Mouse (Mus musculus) hindbrain, postnatal 0 days (tissue): ENCODE results near the gene Wdr13. TPM values are rescaled to one million over a fixed set of nuclear protein-coding genes. Genes with fewer than 3 reads are reported as not detected.
"Not testable (repeated sequence)": the region's sequence is repeated elsewhere in the genome, so short reads cannot be mapped to it uniquely, and the experiment has no call there.

Experiments
- ATAC-seq: fragments of 200-750 bp; cut with Nextera tagmentation; 2 replicates; pipeline ENCODE4 v1.8.0; 2017; ENCODE audit warnings: mild to moderate bottlenecking, moderate TSS enrichment, moderate library complexity
- DNase-seq: peaks from one replicate; pipeline ENCODE4 v3.0.0-alpha.2; 2015; ENCODE audit warnings: low spot score
- H3K27ac ChIP-seq: fragments of 300-500 bp; sonication (generic); 2 replicates; pipeline ENCODE4 v1.5.1; 2014; ENCODE audit warnings: mild to moderate bottlenecking
- H3K27me3 ChIP-seq: fragments of 300-500 bp; sonication (generic); 2 replicates; pipeline ENCODE4 v1.6.1; 2014; ENCODE audit warnings: low read length, mixed read lengths; ENCODE audit not compliant: insufficient read depth
- H3K36me3 ChIP-seq: fragments of 300-500 bp; sonication (generic); 2 replicates; pipeline ENCODE4 v1.6.1; 2014; ENCODE audit warnings: low read length, mixed read lengths; ENCODE audit not compliant: insufficient read depth
- H3K4me1 ChIP-seq: fragments of 300-500 bp; sonication (generic); 2 replicates; pipeline ENCODE4 v1.6.1; 2014; ENCODE audit warnings: antibody characterized with exemption, low read length, mixed read lengths; ENCODE audit not compliant: insufficient read depth
- H3K4me2 ChIP-seq: fragments of 300-500 bp; sonication (generic); 2 replicates; pipeline ENCODE4 v1.6.1; 2014; ENCODE audit warnings: low read depth, mild to moderate bottlenecking, low read length, moderate library complexity, mixed read lengths
- H3K4me3 ChIP-seq: fragments of 300-500 bp; sonication (generic); 2 replicates; pipeline ENCODE4 v1.5.1; 2014; ENCODE audit warnings: low read length
- H3K9ac ChIP-seq: fragments of 300-500 bp; sonication (generic); replicated peaks from 2 replicates; pipeline ENCODE4 v1.6.1; 2014; ENCODE audit warnings: mild to moderate bottlenecking, low read length, moderate library complexity, mixed read lengths
- H3K9me3 ChIP-seq: fragments of 300-500 bp; sonication (generic); 2 replicates; pipeline ENCODE4 v1.6.1; 2016; ENCODE audit warnings: low read length, mixed read lengths
- CTCF ChIP-seq: IDR thresholded peaks from 2 replicates; pipeline ENCODE4 v1.5.1; 2016; ENCODE audit warnings: antibody characterized with exemption, control low read depth, low read depth
- WGBS: fragments of 180-500 bp; shearing (Covaris S2); extraction: QIAGEN DNeasy Blood & Tissue Kit; methylation state at CpG from one replicate; pipeline ENCODE4 v1.1.7; 2014; 5-methylcytosine and 5-hydroxymethylcytosine counted together
- polyA plus RNA-seq: library from polyadenylated mRNA; unstranded; fragments of >200 nt; fragmentation: Nextera tagmentation; extraction: Ambion mirVana; gene quantifications from 2 replicates; pipeline ENCODE4 v1.2.1, GENCODE M21; 2015
- total RNA-seq: library from RNA; depleted of rRNA; stranded (reverse); fragments of >200 nt; gene quantifications from 2 replicates; pipeline ENCODE4 v1.2.3, GENCODE M21; 2014

Gene Wdr13
- total and polyA plus RNA-seq, 2 experiments from 2014 or later, result 55.1 to 377 TPM

DNA sequence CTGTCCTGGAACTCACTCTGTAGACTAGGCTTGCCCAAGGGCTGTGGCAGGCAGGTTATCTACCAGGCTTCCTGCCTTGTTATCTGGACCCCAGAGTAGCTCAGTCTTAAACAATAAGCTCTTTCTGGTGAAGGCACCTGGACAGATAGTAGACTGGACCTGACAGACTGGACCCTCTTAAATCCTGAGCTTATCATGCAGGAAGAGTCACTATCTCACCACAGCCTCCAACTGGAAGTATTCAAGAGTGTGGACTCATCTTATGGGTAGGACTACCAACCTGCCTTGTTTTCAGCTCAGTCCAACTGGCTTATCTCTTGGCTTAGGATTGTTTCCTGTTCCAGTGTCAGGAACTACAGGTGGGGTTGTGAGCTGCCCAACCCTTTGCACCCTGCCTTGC is 15.4 kb downstream of the Wdr13 start:
- H3K4me2 ChIP-seq, result no peak overlapping the region
- no peak for TF ChIP-seq CTCF
- no peak overlapping the region for H3K4me3 ChIP-seq
- no peaks in the 10 kb centered on the region for H3K36me3 ChIP-seq
- no peaks in the 10 kb centered on the region for H3K9me3 ChIP-seq
- H3K9ac ChIP-seq, result no peak overlapping the region
- DNase-seq (no peak), ATAC-seq (no peak)
- no peaks in the 10 kb centered on the region for H3K27me3 ChIP-seq
- no peaks in the 10 kb centered on the region for H3K4me1 ChIP-seq
- no peak overlapping the region for H3K27ac ChIP-seq

DNA sequence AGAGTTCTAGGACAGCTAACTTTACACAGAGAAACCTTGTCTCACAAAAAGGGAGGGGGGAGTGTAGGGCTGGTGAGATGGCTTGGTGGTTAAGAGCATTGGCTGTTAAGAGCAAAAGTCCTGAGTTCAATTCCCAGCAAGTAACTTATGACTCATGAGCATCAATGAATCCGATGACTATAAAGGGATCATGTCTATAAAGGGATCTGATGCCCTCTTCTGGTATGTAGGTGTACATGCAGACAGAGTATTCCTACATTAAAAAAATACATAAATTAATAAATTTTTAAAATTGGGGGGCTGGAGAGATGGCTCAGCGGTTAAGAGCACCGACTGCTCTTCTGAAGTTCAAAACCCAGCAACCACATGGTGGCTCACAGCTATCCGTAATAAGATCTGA is 17.4 kb downstream of the Wdr13 start:
- H3K36me3 ChIP-seq, result no peaks in the 10 kb centered on the region
- no peak for ATAC-seq
- no peak overlapping the region for H3K27ac ChIP-seq
- H3K9ac ChIP-seq, result no peak overlapping the region
- no peak overlapping the region for H3K4me2 ChIP-seq
- no peaks in the 10 kb centered on the region for H3K9me3 ChIP-seq
- 73% methylated on average over 4 of the region's 4 CpGs for WGBS
- no peaks in the 10 kb centered on the region for H3K27me3 ChIP-seq
- no peak for DNase-seq
- no peak overlapping the region for H3K4me3 ChIP-seq
- TF ChIP-seq CTCF, result no peak
- no peaks in the 10 kb centered on the region for H3K4me1 ChIP-seq

DNA sequence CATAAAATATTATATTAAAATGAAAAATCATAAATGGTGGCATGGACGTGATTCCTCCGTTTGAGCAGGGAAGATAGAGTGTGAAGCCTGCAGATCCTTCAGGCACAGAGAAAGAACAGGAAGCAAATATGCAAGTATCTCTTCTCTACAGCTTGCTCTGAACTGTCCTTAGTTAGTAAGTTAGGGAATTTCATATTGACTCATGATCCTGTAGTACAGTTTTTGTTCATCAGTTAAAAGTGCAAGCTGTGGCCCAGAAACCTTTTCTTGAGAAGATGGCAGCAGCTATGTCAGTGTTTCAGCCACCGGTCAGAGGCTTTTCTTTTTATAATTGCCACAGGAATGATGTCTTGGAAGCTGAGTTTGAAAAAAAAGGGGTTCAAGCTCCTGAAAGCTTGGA is 27.7 kb downstream of the Wdr13 start:
- 92% methylated on average over 3 of the region's 3 CpGs for WGBS

DNA sequence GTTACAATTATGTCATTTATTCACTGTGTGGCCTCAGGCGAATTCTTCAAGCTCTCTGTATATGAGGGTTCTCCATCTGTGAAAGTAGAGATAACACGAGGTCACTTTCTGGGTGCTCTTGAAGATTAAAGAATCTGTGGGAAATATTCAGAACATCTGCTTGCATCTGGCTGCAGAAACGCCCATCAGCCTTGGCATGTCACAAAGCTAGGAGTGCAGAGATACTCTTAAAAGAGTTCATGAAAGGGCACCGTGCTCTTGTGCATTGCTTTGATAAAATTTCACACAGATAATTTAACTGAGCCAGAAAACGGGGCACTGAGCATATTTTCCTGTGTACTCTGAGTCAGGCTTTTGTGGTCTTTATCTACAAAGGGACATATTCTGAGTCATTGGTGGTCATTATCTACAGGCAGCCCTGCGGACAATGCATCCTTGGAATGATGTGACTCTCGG is 30.5 kb downstream of the Wdr13 start:
- no peak for TF ChIP-seq CTCF
- H3K4me2 ChIP-seq, result no peak overlapping the region
- H3K4me3 ChIP-seq, result no peak overlapping the region
- no peaks in the 10 kb centered on the region for H3K4me1 ChIP-seq
- no peak overlapping the region for H3K27ac ChIP-seq
- 68% methylated on average over 7 of the region's 7 CpGs for WGBS
- no peaks in the 10 kb centered on the region for H3K9me3 ChIP-seq
- H3K27me3 ChIP-seq, result no peaks in the 10 kb centered on the region
- no peak overlapping the region for H3K9ac ChIP-seq
- H3K36me3 ChIP-seq, result no peaks in the 10 kb centered on the region
- ATAC-seq (no peak), DNase-seq (no peak)

More for the DNA sequence above, 27.7 kb downstream of the Wdr13 start:
- Histone ChIP-seq H3K4me3 (no peak overlapping the region), H3K4me1 (no peaks in the 10 kb centered on the region), H3K27me3 (no peaks in the 10 kb centered on the region), H3K9ac (no peak overlapping the region), H3K36me3 (no peaks in the 10 kb centered on the region), H3K4me2 (no peak overlapping the region), H3K27ac (no peak overlapping the region), H3K9me3 (no peaks in the 10 kb centered on the region)
- DNase-seq (no peak), ATAC-seq (no peak)
- no peak for TF ChIP-seq CTCF

DNA sequence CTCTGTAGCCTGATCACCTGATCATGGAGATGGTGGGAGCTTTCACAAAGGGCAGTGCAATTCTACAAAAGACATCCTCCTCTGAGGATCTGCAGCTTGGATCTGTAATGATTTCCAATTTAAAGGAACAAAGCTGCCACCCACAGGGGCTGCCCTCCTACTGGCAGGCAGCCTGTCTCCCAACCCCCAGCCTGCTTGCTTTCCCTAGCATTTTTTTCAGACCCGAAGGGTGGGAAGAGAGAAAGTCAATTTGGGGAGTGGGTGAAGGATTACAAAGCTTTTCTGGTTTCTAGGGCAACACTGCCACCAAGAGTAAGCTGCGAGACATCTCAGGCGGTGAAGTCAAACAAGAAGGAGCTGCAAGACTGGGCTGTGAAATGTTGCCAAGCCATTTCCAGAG is 31.7 kb downstream of the Wdr13 start:
- H3K4me2 ChIP-seq, result no peak overlapping the region
- H3K4me1 ChIP-seq, result no peaks in the 10 kb centered on the region
- H3K27ac ChIP-seq, result peak overlapping the region; percentile 82
- no peak overlapping the region for H3K9ac ChIP-seq
- no peaks in the 10 kb centered on the region for H3K27me3 ChIP-seq
- H3K36me3 ChIP-seq, result no peaks in the 10 kb centered on the region
- ATAC-seq, result peak; percentile 75
- no peaks in the 10 kb centered on the region for H3K9me3 ChIP-seq
- peak; percentile 72 for TF ChIP-seq CTCF
- 27% methylated on average over 3 of the region's 3 CpGs for WGBS
- H3K4me3 ChIP-seq, result no peak overlapping the region
- DNase-seq, result peak; percentile 95

DNA sequence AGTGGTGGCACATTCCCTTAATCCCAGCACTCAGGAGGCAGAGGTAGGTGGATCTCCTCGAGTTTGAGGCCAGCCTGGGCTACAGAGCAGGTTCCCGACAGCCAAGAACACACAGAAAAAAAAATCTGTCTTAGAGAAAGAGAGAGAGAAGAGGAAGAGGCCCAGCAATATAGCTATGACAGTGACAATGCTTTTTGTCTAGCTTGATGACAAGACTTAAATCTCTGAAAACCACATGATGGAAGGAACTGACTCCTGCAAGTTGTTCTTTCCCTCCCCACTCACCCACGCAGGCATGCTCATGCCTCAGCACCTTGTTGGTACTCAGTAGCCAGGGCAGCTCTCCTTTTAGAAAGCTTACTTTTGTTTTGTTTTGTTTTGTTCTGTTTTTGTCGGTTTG is 33.3 kb downstream of the Wdr13 start:
- 63% methylated on average over 4 of the region's 4 CpGs for WGBS
- no peaks in the 10 kb centered on the region for H3K36me3 ChIP-seq
- no peak overlapping the region for H3K4me2 ChIP-seq
- no peaks in the 10 kb centered on the region for H3K4me1 ChIP-seq
- no peak for TF ChIP-seq CTCF
- no peak overlapping the region for H3K27ac ChIP-seq
- H3K27me3 ChIP-seq, result no peaks in the 10 kb centered on the region
- H3K4me3 ChIP-seq, result no peak overlapping the region
- no peak overlapping the region for H3K9ac ChIP-seq
- DNase-seq (no peak), ATAC-seq (no peak)
- no peaks in the 10 kb centered on the region for H3K9me3 ChIP-seq

DNA sequence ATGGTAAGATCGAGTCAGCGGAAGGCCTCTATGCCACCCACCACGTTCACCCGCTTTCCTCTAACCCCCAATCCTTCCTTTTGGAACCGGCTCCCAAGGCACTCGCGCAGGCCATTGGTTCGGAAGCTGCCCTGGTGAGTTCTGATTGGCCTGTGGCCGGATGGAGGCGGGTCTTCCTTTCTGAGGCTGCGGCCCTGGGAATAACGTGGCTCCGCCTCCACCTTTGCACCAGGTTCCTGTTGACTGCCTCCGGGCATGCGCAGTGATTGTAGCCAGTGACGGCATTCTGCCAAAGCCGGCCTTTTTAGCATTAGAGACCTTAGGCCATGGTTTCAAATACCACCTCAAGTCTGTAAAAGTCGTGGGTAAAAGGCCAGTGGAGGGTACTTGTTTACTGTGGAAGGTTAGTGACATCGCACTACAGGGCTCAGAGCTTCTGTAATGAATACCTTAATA is 35.9 kb downstream of the Wdr13 start:
- Histone ChIP-seq H3K4me1 (no peaks in the 10 kb centered on the region), H3K9ac (no peak overlapping the region), H3K27me3 (no peaks in the 10 kb centered on the region), H3K27ac (peak overlapping the region; percentile 58; the same call in 1 of the 2 replicates), H3K4me2 (peak overlapping the region; percentile 46), H3K36me3 (no peaks in the 10 kb centered on the region), H3K9me3 (no peaks in the 10 kb centered on the region), H3K4me3 (peak overlapping the region; percentile 26)
- DNase-seq (peak; percentile 96), ATAC-seq (peak; percentile 95)
- no peak for TF ChIP-seq CTCF
- 32% methylated on average over 19 of the region's 19 CpGs for WGBS

DNA sequence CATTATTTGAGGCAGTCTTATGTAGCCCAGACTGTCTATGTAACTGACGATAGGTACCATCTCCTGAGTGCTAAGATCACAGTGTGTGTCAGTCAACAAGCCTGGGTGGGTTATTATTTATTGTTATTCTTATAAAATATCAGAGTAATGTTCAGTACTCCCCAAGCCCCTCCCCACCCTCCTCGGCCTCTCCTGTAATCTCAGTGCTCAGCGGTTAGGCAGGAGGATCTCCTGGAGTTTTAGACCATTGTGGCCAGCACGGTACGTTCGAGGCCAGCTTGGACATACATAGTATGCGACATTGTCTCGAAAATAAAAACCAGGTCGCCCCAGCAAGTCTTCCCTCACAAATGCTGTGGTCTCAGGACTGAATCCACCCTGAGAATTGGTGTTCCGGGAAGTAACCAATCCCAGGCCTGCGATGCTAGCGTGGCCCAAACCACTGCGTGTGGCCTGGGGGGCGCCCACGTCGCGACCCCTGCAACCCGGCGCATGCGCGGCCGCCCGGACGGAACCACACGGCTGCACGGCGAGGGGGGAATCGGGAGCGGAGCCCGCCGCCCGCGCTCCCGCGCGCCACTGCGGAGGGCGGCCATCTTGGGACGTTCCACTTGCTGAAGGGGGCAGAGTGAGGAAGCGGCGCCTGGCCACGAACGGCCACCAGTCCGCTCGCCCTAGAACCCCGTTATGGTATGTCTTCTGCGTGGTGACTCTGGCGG is 36.5 kb downstream of the Wdr13 start:
- H3K27me3 ChIP-seq, H3K9me3 ChIP-seq, H3K4me1 ChIP-seq, H3K36me3 ChIP-seq, H3K9ac ChIP-seq, DNase-seq: not testable (repeated sequence)
- peak overlapping the region; percentile 68; the same call in 1 of the 2 replicates for H3K27ac ChIP-seq
- peak overlapping the region; percentile 51 for H3K4me2 ChIP-seq
- peak overlapping the region; percentile 24 for H3K4me3 ChIP-seq
- 29% methylated on average over 3 of the region's 48 CpGs for WGBS
- ATAC-seq, result peak; percentile 93
